Mouse (Mus musculus) large intestine, adult 2 months (tissue): Measurements from ENCODE around the gene Srrd. TPM values are rescaled to one million over a fixed set of nuclear protein-coding genes. Genes with fewer than 3 reads are reported as not detected.

ENCODE experiments used
- DNase-seq: peaks from one replicate; pipeline ENCODE4 v3.0.0-alpha.2; 2012; ENCODE audit warnings: low read depth, low spot score
- WGBS: fragments of 180-500 bp; shearing (Covaris S2); methylation state at CpG from one replicate; pipeline ENCODE4 v1.1.7; 2018; 5-methylcytosine and 5-hydroxymethylcytosine counted together
- polyA plus RNA-seq: library from polyadenylated mRNA; depleted of rRNA; stranded (reverse); fragments of >200 nt; gene quantifications from 2 replicates; pipeline ENCODE4 v1.2.3, GENCODE M21; 2012; rRNA removed

Srrd gene
- polyA plus RNA-seq, 1 experiment, result 31.3 TPM

- no peak for DNase-seq
- 77% methylated on average over 8 of the region's 8 CpGs for WGBS
Measured at GRCm38 (mm10) chr5:112295162-112295561, 47.7 kb downstream of the Srrd start.

- DNase-seq, result no peak
- 85% methylated on average over 4 of the region's 4 CpGs for WGBS
Measured at GRCm38 (mm10) chr5:112294696-112295095, 48.1 kb downstream of the Srrd start.

- no peak for DNase-seq
- WGBS, result 48% methylated on average over 2 of the region's 2 CpGs
Measured at GRCm38 (mm10) chr5:112293800-112294199, 49.0 kb downstream of the Srrd start.

- no peak for DNase-seq
- WGBS, result 86% methylated on average over 17 of the region's 17 CpGs
Measured at GRCm38 (mm10) chr5:112292343-112292980, 50.4 kb downstream of the Srrd start.

- no peak for DNase-seq
- WGBS, result 87% methylated on average over 5 of the region's 5 CpGs
Measured at GRCm38 (mm10) chr5:112291866-112292265, 51.0 kb downstream of the Srrd start.

- WGBS, result 76% methylated on average over 8 of the region's 8 CpGs
- no peak for DNase-seq
Measured at GRCm38 (mm10) chr5:112290536-112290880, 52.3 kb downstream of the Srrd start.

GRCm38 (mm10) chr5:112289819-112290535 is 52.9 kb downstream of the Srrd start:
- WGBS, result 70% methylated on average over 16 of the region's 16 CpGs
- no peak for DNase-seq

- no peak for DNase-seq
- 49% methylated on average over 8 of the region's 8 CpGs for WGBS
Measured at GRCm38 (mm10) chr5:112289236-112289635, 53.6 kb downstream of the Srrd start.

- WGBS, result 78% methylated on average over 9 of the region's 9 CpGs
Measured at GRCm38 (mm10) chr5:112288193-112289141, 54.4 kb downstream of the Srrd start.

GRCm38 (mm10) chr5:112287652-112288051 is 55.2 kb downstream of the Srrd start:
- DNase-seq, result no peak
- WGBS, result 85% methylated on average over 2 of the region's 2 CpGs

More at GRCm38 (mm10) chr5:112288193-112289141, 54.4 kb downstream of the Srrd start:
- no peak for DNase-seq

Other genes with a start within 250 kb of the Srrd start
- gene Cryba4, start 90.5 kb downstream of the Srrd start, polyA plus RNA-seq, result 1.1 and 2.2 TPM in 2 replicates
- gene Crybb1, start 87.2 kb downstream of the Srrd start, polyA plus RNA-seq, result 0.26 and 0.27 TPM in 2 replicates
- 24.6 and 30.4 TPM in 2 replicates for gene Tpst2, start 66.3 kb downstream of the Srrd start, polyA plus RNA-seq
- gene Tfip11, start 16.7 kb downstream of the Srrd start, polyA plus RNA-seq, result 23.7 and 31.6 TPM in 2 replicates
- 31.9 and 43.7 TPM in 2 replicates for gene Hps4, start within 50 bp of the Srrd start, polyA plus RNA-seq
- not detected in 2 replicates for gene Gm6583, start 13.0 kb upstream of the Srrd start, polyA plus RNA-seq
- gene Asphd2, start 51.8 kb upstream of the Srrd start, polyA plus RNA-seq, result 2.7 and 2.8 TPM in 2 replicates
- not detected in 2 replicates for gene Gm6588, start 106.4 kb upstream of the Srrd start, polyA plus RNA-seq
- 0.40 and 0.73 TPM in 2 replicates for gene Sez6l, start 234.1 kb upstream of the Srrd start, polyA plus RNA-seq